Mouse (Mus musculus): Measurements from ENCODE around the gene Aanat.

- TF ChIP-seq CTCF (IDR thresholded peaks at IDR 0.05; ENCODE audit: control insufficient read depth, insufficient read depth, insufficient replicate concordance, low read depth, low read length) = peak; percentile 95
- no peak for TF ChIP-seq POLR2A (IDR thresholded peaks at IDR 0.05; ENCODE audit: control insufficient read depth, low read depth, low read length)
Measured at GRCm38 (mm10) chr11:116642681-116643578, 56.7 kb downstream of the Aanat start.

Measured in testis, adult 2 months (tissue).